Mouse (Mus musculus): ENCODE data around the gene Kctd2. TPM values are rescaled to one million over a fixed set of nuclear protein-coding genes. Genes with fewer than 3 reads are reported as not detected.
A peak's percentile ranks its signal among the peaks of the same experiment; 100 is the strongest.
"Not testable (repeated sequence)": the region's sequence is repeated elsewhere in the genome, so short reads cannot be mapped to it uniquely, and the experiment has no call there.

Kctd2 gene
- total RNA-seq (2022): 10 to 100 TPM; 53.5 to 97.0 (median 65.5) TPM

GRCm38 (mm10) chr11:115419531-115420237 lies at the start of gene Kctd2, which contains the start of gene Atp5h:
TSS of gene Kctd2 (plus strand) at chr11:115420128.
TSS of gene Atp5h (minus strand) at chr11:115419962.
- DNase-seq: peak; percentile 95

GRCm38 (mm10) chr11:115370368-115370767 lies 49.6 kb upstream of the Kctd2 start:
- no peak for DNase-seq

DNA sequence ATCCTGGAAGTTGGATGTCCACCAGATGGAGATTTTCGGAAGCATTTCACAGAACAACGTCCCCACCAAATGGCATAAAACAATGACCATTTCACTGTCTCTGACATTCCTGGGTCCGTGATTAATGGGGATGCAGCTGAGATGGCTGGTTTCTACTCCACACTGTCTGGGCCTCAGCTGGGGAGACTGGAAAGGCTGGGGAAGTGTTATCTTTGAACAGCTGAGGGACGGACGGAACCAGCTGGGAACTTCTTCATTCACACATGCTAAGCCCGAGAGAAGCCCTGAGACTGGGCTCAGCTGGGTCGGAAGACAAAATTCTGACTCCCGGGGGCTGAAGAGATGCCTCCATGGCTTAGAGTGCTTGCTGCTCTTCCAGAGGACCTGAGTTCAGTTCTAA lies 48.6 kb upstream of the Kctd2 start:
- no peak for DNase-seq

- no peak for DNase-seq
Measured at GRCm38 (mm10) chr11:115372015-115372414, 47.9 kb upstream of the Kctd2 start.

DNA sequence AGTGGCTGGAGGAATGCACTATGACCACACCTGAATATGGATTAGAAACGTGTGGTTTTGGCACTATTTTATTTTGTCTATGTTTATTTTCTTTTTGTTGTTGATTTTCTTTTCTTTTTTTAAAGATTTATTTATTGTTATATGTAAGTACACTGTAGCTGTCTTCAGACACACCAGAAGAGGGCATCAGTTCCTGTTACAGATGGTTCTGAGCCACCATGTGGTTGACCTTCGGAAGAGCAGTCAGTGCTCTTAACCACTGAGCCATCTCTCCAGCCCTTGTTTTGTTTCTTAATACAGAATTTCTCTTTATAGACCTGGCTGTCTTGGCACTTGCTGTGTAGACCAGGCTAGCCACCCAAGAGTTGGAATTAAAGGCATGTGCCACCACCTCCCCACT lies 47.2 kb upstream of the Kctd2 start:
- DNase-seq: no peak

- DNase-seq: peak; percentile 78
Measured at GRCm38 (mm10) chr11:115373805-115374694, 45.9 kb upstream of the Kctd2 start.

GRCm38 (mm10) chr11:115374695-115375425 lies 45.1 kb upstream of the Kctd2 start:
- no peak for DNase-seq

DNA sequence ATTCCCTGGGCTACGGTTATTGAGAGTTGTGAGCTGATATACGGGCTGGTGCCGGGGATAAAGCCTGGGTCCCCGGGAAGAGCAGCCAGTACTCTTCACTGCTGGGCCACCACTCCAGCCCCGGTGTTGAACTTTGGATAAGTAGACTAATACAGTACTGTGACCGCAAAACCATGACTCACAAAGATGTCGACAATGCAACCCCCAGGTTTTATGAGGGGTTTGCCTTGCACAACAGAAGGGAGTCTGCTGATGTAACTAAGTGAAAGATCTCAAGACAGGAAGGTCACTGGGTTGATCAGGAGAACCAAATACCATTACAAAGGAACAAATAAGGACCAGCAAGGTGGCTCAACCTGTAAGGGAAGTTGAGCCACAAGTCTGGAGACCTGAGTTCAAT lies 43.2 kb upstream of the Kctd2 start:
- no peak for DNase-seq

DNA sequence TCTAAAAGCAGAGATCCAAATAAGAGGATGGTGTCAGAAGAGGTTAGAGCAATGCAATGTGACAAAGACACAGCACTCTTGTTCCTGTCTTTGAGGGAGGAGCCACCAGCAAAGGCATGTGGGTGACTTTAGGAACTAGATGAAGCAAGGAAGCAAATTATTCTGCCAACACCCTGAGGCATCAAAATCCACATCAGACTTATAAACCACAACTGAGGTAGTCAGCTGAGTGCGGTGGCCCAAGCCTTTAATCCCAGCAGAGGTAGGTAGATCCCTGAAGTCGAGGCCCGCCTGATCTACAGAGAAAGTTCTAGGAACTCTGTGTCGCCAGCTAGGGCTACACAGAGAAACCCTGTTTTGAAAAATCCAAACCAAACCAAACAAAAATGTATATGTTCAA lies 42.7 kb upstream of the Kctd2 start:
- DNase-seq: no peak

GRCm38 (mm10) chr11:115377854-115378253 lies 42.1 kb upstream of the Kctd2 start:
- DNase-seq: no peak

GRCm38 (mm10) chr11:115381276-115381675 lies 38.7 kb upstream of the Kctd2 start:
- no peak for DNase-seq

- peak; percentile 92 for DNase-seq
Measured at GRCm38 (mm10) chr11:115381743-115382539, 38.0 kb upstream of the Kctd2 start, which contains the start of gene Cdr2l. TSS of gene Cdr2l (plus strand) at chr11:115381916.

GRCm38 (mm10) chr11:115382891-115383290 lies 37.0 kb upstream of the Kctd2 start:
- DNase-seq: peak; percentile 60

DNA sequence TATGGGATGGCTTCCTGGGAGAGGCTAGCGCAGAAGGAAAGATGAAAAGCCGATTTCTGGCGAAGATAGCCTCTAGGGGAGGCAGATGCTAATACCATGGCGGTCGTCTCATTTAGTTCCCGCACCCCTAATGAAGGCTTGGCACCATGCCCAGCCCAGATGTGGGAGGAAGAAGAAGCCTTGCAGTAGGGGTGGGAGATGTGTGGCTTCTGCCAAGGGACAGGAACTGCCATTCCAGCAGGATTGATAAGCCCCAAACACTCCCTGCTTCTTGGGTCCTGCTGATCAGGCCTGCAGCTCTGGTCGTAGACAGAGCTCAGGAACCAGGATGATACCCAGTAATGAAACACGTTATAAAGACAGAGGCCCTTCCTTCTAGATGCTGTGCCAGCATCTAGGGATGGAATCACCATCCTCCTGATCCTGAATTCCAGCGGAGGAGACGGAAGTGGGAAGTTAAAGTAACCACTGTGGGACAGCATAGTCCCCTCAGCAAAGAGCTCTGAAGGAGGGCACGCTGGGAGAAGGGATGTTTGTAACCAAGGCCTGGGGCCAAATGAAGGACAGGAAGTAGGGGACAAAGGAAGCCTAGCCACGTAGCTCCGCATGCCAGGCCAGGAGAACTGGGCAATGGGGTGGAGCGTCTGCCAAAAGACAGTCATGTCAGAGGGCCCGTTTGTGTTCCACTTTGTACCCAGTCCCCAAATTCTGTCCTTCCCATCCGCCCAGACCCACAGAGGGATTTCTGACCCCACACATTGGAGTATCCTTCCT lies 36.0 kb upstream of the Kctd2 start:
- no peak for DNase-seq

DNA sequence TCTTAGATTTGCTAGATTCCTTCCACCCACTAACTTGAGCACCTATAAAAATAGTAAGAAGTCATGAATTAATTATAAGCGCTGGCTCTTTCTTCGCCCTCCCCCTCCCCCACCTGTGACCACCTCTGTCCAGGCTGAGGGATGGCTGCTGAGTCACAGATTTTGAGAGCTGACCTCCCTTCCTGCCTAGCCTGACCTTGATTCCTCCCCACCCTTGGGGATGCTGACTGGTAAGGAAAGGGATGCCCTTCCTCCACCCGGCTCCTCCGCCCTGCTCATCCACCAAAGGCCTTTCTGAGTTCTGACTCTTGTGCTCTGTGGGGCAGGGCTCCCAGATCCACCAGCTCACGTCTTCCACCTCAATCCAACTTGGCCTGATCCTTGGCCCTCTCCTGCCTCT lies 35.3 kb upstream of the Kctd2 start:
- DNase-seq: peak; percentile 87

- not testable (repeated sequence) for DNase-seq
Measured at GRCm38 (mm10) chr11:115386859-115387258, 33.1 kb upstream of the Kctd2 start.

DNA sequence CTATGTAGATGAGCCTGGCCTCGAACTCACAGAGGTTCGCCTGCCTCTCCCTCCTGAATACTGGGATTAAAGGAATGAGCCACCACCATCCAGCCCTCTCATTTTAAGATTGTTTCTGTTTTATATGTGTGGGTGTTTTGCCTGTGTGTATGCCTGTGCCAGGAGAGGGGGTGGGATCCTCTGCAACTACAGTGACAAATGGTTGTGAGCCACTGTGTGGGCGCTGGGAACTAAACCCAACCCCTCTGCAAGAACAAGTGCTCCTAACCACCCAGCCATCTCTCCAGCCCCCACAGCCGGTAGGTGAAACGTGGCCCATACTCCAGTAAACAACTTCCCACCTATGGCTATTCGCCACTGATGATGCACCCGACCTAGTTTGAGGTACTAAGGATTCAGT lies 28.6 kb upstream of the Kctd2 start:
- DNase-seq: no peak

- DNase-seq: peak; percentile 48
Measured at GRCm38 (mm10) chr11:115393721-115394325, 26.1 kb upstream of the Kctd2 start.

DNA sequence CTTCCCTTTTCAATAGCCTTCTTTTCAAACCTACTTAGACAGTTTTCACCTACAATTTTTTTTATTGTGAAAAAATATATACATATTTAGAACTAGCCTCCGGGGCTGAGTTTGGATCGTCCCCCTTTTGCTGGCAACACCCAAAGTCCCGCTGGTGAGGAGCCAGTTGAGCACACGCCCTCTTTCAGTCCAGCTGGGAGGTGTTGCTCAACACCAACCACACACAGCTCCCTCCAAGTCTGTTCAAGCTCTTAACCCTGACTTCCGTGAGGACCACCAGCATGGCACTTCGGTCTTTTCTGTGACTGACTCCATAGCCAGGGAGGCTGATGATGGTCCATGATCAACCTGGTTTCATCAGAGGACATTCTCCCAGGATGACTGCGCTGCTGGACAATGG lies 21.8 kb upstream of the Kctd2 start:
- DNase-seq: no peak

GRCm38 (mm10) chr11:115400126-115400525 lies 19.8 kb upstream of the Kctd2 start:
- DNase-seq: no peak

Measured in adrenal gland, adult 8-10 months (tissue).